Mouse (Mus musculus) frontal cortex, postnatal 10 days (tissue): ENCODE data around the gene Dhrs3.
A peak's percentile ranks its signal among the peaks of the same experiment; 100 is the strongest.

Source experiments
- DNase-seq, 2 experiments: peaks; one replicate each; pipeline ENCODE4 v3.0.0; 2022; ENCODE audit warnings: low spot score in 2 of 2, mixed read lengths in 1 of 2

Gene Dhrs3

DNA sequence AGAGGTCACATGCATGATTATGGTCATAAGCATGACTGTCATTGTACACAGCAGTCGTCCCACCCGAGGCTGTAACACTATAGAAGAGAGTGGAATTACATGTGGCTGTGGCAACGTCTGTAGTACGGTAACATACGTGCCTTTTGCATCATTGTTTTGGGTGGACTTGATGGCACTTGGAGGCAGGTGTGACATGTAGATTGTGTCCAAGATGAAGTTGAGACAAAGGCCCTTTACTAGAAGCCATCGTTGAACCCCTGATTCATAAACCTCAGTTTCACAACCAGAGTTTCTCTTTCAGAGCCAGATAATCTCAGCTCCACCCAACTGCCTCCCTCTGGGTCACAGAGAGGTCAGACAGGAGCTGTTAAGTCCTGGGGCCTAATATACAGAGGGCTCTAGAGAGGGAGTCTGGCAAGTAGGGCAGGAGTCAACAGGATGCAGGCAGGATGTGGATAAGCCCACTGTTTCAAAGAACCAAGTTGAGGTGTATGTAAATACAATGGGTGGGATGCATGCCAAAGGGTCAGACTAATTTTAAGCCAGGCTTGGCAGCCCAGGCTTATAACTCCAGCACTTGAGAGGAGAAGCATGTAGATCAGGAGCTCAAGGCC, 5.5 kb downstream of the Dhrs3 start:
- no peak for DNase-seq

GRCm38 (mm10) chr4:144898737-144899136, 6.1 kb downstream of the Dhrs3 start:
- DNase-seq: no peak

- no peak for DNase-seq
Measured at GRCm38 (mm10) chr4:144901561-144902111, 9.0 kb downstream of the Dhrs3 start.

GRCm38 (mm10) chr4:144903088-144903487, 10.5 kb downstream of the Dhrs3 start:
- DNase-seq: no peak

- DNase-seq: no peak
Measured at GRCm38 (mm10) chr4:144903932-144904331, 11.3 kb downstream of the Dhrs3 start.

GRCm38 (mm10) chr4:144905128-144905527, 12.5 kb downstream of the Dhrs3 start:
- no peak for DNase-seq

- peak in 1 of 2 experiments; percentile 22 for DNase-seq
Measured at GRCm38 (mm10) chr4:144906001-144906889, 13.6 kb downstream of the Dhrs3 start.

DNA sequence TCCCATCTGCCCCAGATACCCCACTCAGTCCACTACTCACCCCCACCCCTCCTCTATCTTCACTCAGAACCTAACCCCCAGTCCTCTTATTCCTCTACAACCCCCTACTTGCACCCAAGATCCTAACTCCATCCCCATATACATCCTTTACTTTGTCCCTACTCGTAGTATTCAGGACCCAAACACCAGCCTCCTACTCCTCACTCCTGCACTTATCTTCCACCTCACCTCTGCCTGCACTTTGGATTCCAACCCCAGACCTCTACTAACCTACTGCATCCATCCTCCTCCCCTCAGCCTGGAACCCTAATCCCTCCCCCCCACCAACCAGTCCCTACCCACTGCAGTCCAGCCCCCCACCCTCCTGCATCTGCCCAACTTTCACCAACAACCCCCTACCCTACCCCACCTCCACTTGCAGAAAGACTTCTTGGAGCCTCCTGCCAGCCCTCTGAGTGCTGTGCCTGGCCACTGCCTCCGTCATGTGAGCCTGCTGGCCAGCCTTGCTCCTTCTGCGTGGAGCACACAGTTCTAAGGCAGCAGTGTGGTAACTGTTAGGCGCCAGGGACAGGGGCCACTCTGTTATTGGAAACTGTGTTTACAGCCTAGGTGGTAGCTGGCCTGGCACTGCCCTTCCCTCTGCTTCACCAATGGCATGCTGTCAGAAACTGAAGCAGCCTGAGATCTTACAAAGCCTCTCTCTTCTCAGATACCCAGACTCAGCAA, 14.5 kb downstream of the Dhrs3 start:
- no peak for DNase-seq

DNA sequence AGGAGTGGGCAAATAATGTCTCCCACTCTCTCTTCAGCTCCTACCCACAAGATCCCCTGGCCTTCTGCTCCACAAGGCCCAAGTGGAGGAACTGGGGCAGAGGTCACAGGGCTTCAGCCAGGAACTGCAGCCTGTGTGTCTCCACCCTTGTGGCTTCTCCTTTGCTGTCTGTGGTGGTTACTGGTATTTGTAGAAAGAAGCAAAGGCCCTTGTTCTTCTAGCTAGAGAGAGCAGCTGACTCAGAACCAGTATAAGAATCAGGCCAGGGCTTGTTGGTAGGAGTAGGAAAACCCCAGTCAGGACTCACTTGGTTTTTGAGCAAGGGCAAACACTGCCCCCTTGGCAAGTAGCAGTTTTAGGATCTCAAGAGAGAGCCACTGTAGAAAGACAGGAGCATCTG, 16.2 kb downstream of the Dhrs3 start:
- DNase-seq: no peak

GRCm38 (mm10) chr4:144910281-144910680, 17.7 kb downstream of the Dhrs3 start:
- DNase-seq: no peak

GRCm38 (mm10) chr4:144913298-144914152, 20.9 kb downstream of the Dhrs3 start:
- DNase-seq: no peak

GRCm38 (mm10) chr4:144916520-144916919, 23.9 kb downstream of the Dhrs3 start:
- no peak for DNase-seq

GRCm38 (mm10) chr4:144917101-144917500, 24.5 kb downstream of the Dhrs3 start:
- no peak for DNase-seq

DNA sequence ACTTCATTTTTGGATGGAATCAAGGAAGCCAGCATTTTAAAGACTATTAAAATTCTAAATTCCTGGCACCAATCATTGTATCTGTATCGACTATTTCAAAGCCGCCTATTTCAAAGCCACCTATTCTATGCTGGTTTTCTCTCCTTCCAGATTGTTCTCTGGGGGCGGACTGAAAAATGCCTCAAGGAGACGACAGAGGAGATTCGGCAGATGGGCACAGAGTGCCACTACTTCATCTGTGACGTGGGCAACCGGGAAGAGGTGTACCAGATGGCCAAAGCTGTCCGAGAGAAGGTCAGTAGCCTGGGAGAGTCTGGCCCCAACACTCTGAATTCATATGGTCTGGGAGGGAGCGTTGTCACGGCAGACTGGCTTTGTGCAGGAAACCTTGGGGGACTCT, 25.9 kb downstream of the Dhrs3 start:
- no peak for DNase-seq

- DNase-seq: no peak
Measured at GRCm38 (mm10) chr4:144928693-144929436, 36.2 kb downstream of the Dhrs3 start.

DNA sequence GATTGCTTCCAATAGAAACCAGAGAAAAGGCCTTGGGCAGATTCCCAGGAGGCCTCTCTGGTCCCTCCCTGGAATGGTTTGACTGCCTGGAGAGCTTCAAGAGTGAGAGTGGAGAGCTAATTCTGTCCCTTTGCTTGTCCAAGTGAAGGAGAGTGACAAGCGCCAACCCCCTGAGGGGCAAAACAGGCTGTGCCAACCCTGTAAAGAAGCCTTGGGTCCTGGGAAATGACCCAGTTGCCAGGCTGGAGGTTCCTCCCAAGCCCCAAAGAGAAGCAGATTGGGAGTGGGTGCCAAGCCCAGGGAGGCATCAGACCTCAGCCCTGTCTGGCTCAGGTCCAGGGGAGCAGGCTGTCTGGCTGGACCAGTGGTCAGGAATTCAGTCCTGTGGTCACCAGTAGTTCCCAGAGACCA, 37.2 kb downstream of the Dhrs3 start:
- DNase-seq: peak; percentile 59 to 63

DNA sequence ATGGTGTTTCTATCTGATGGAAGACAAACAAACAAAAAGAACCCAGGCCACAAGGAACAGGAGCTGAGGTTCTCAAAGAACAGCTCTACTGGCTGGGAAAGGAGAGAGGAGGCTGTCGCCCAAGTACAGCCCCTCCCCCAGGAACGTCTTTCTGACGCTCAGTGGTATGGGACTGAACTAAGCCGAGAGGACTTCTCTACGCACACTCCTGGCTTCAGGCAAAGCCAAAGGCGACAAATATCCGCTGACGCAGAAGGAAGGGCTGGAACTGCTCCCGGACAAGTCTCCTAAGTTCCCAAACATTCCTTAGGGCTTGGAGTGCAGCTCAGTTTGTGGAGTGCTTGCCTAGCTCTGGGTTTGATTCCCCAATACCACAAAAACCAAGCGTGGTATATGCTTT, 37.7 kb downstream of the Dhrs3 start:
- DNase-seq: peak; percentile 37 to 47

DNA sequence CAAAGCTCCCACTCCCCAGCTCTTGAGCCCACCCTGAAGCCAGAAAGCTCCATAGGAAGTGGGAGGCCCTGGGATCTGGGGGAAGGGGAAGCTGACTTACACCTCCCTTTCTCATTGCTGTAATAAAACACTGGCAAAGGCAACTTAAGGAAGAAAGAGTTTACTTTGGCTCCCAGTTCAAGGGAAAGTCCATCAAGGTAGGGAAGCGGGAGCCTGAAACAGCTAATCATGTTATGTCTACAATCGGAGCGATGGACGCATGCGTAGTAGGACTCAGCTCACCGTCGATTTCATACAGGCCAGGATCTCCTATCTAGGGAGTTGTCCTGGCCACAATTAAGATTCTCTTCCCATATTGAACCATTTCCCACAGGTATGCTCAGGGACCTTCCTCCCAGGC, 38.5 kb downstream of the Dhrs3 start:
- no peak for DNase-seq

DNA sequence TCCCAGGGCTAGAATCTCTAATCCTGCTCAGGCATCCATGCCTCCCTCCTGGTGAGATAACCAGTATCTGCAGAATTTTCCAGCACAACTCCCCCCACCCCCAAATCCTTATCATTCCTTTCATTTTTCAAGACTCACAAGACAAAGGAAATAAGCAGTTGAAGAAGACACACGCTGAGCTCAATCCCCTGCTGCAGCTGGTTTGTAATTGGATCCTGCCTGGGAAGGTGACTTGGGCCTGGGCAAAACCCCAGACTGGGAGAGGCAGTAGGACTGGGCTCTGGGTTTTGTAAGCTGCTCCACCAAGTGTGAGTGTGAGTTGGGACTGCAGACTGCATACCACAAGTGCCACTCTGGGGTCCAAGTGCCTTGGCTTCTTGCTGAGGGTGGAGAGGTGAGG, 41.9 kb downstream of the Dhrs3 start:
- no peak for DNase-seq

GRCm38 (mm10) chr4:144936563-144937154, 44.0 kb downstream of the Dhrs3 start:
- no peak for DNase-seq
